Mouse (Mus musculus) 3134 (cell line): ENCODE results near the gene Olfr656.

Source experiments
- DNase-seq: peaks from one replicate; pipeline ENCODE4 v3.0.0-alpha.2; 2011; ENCODE audit warnings: low spot score; ENCODE audit not compliant: insufficient read length; ENCODE audit errors: extremely low read depth

The Olfr656 gene

GRCm38 (mm10) chr7:104613655-104614054 is at the start of gene Olfr656:
Olfr656 (plus strand) TSS chr7:104613955.
- DNase-seq = no peak

- DNase-seq = no peak
These were observed 36.7 kb upstream of the Olfr656 start, which contains the start of gene Olfr653 for GRCm38 (mm10) chr7:104577014-104577413. Olfr653 (plus strand) TSS chr7:104577314.

- DNase-seq = no peak
These were observed 32.9 kb upstream of the Olfr656 start for GRCm38 (mm10) chr7:104580846-104581245.

GRCm38 (mm10) chr7:104581429-104581828 is 32.3 kb upstream of the Olfr656 start:
- no peak for DNase-seq

- DNase-seq = no peak
These were observed 27.0 kb upstream of the Olfr656 start, which contains the start of gene Olfr654 for GRCm38 (mm10) chr7:104586725-104587124. Olfr654 (plus strand) TSS chr7:104587025.

- peak; percentile 49 for DNase-seq
These were observed 25.5 kb upstream of the Olfr656 start for GRCm38 (mm10) chr7:104588274-104588673.

- no peak for DNase-seq
These were observed 12.1 kb upstream of the Olfr656 start, which contains the start of gene Olfr655 for GRCm38 (mm10) chr7:104601679-104602078. Olfr655 (minus strand) TSS chr7:104601779.

GRCm38 (mm10) chr7:104603173-104603572 is 10.6 kb upstream of the Olfr656 start:
- peak; percentile 3 for DNase-seq

- no peak for DNase-seq
These were observed 9.0 kb upstream of the Olfr656 start for GRCm38 (mm10) chr7:104604727-104605126.

GRCm38 (mm10) chr7:104624494-104624893 is 10.7 kb downstream of the Olfr656 start, which contains the start of gene Olfr657:
Olfr657 (plus strand) TSS chr7:104624794.
- DNase-seq = no peak

- DNase-seq = peak; percentile 3
These were observed 33.2 kb downstream of the Olfr656 start, which contains the start of gene Olfr658 for GRCm38 (mm10) chr7:104646841-104647482. Olfr658 (minus strand) TSS chr7:104647305.

- no peak for DNase-seq
These were observed 52.7 kb downstream of the Olfr656 start, which contains the start of gene Olfr659 for GRCm38 (mm10) chr7:104666453-104666852. Olfr659 (plus strand) TSS chr7:104666753.
